Mouse (Mus musculus): ENCODE data around the gene Cyb5d2. TPM values are rescaled to one million over a fixed set of nuclear protein-coding genes. Genes with fewer than 3 reads are reported as not detected.
"Not testable (repeated sequence)": the region's sequence is repeated elsewhere in the genome, so short reads cannot be mapped to it uniquely, and the experiment has no call there.

The Cyb5d2 gene
- total RNA-seq, 2 experiments from 2014 or later, result 3.7 to 4.3 TPM

GRCm38 (mm10) chr11:72778957-72779356 is 17.0 kb downstream of the Cyb5d2 start:
- ATAC-seq (replicated peaks; ENCODE audit: poor library complexity), result no peak

- not testable (repeated sequence) for ATAC-seq (replicated peaks; ENCODE audit: poor library complexity)
Measured at GRCm38 (mm10) chr11:72772611-72773010, 23.3 kb downstream of the Cyb5d2 start.

GRCm38 (mm10) chr11:72771461-72771860 is 24.5 kb downstream of the Cyb5d2 start:
- ATAC-seq (replicated peaks; ENCODE audit: poor library complexity), result no peak

- ATAC-seq (replicated peaks; ENCODE audit: poor library complexity), result no peak
Measured at GRCm38 (mm10) chr11:72770816-72771215, 25.1 kb downstream of the Cyb5d2 start.

GRCm38 (mm10) chr11:72770324-72770723 is 25.6 kb downstream of the Cyb5d2 start:
- no peak for ATAC-seq (replicated peaks; ENCODE audit: poor library complexity)

GRCm38 (mm10) chr11:72769061-72769460 is 26.9 kb downstream of the Cyb5d2 start:
- no peak for ATAC-seq (replicated peaks; ENCODE audit: poor library complexity)

GRCm38 (mm10) chr11:72767716-72768115 is 28.2 kb downstream of the Cyb5d2 start:
- ATAC-seq (replicated peaks; ENCODE audit: poor library complexity), result no peak

- ATAC-seq (replicated peaks; ENCODE audit: poor library complexity), result no peak
Measured at GRCm38 (mm10) chr11:72764270-72764669, 31.7 kb downstream of the Cyb5d2 start.

- ATAC-seq (replicated peaks; ENCODE audit: poor library complexity), result no peak
Measured at GRCm38 (mm10) chr11:72760781-72761180, 35.2 kb downstream of the Cyb5d2 start.

GRCm38 (mm10) chr11:72759581-72759980 is 36.4 kb downstream of the Cyb5d2 start:
- no peak for ATAC-seq (replicated peaks; ENCODE audit: poor library complexity)

- ATAC-seq (replicated peaks; ENCODE audit: poor library complexity), result no peak
Measured at GRCm38 (mm10) chr11:72758316-72758715, 37.6 kb downstream of the Cyb5d2 start.

GRCm38 (mm10) chr11:72751956-72752355 is 44.0 kb downstream of the Cyb5d2 start:
- peak; percentile 83 for ATAC-seq (replicated peaks; ENCODE audit: poor library complexity)

- no peak for ATAC-seq (replicated peaks; ENCODE audit: poor library complexity)
Measured at GRCm38 (mm10) chr11:72739048-72739447, 56.9 kb downstream of the Cyb5d2 start.

- ATAC-seq (replicated peaks; ENCODE audit: poor library complexity), result peak; percentile 46; the same call in 1 of the 2 replicates
Measured at GRCm38 (mm10) chr11:72737517-72737916, 58.4 kb downstream of the Cyb5d2 start.

GRCm38 (mm10) chr11:72736320-72736719 is 59.6 kb downstream of the Cyb5d2 start:
- ATAC-seq (replicated peaks; ENCODE audit: poor library complexity), result no peak

GRCm38 (mm10) chr11:72735519-72735860 is 60.5 kb downstream of the Cyb5d2 start:
- ATAC-seq (replicated peaks; ENCODE audit: poor library complexity), result no peak

- no peak for ATAC-seq (replicated peaks; ENCODE audit: poor library complexity)
Measured at GRCm38 (mm10) chr11:72734840-72735518, 61.0 kb downstream of the Cyb5d2 start.

GRCm38 (mm10) chr11:72733736-72734135 is 62.2 kb downstream of the Cyb5d2 start:
- ATAC-seq (replicated peaks; ENCODE audit: poor library complexity), result no peak

Other genes starting within 250 kb of the Cyb5d2 start
- gene Spns3, start 245.6 kb downstream of the Cyb5d2 start, total RNA-seq (2015), result 19.4 and 20.5 TPM in 2 replicates
- gene Spns3, start 245.6 kb downstream of the Cyb5d2 start, total RNA-seq (2017), result 20.2 and 27.3 TPM in 2 replicates
- 57.1 and 66.3 TPM in 2 replicates for gene Ube2g1, start 188.9 kb downstream of the Cyb5d2 start, total RNA-seq (2015)
- 32.4 and 37.9 TPM in 2 replicates for gene Ube2g1, start 188.9 kb downstream of the Cyb5d2 start, total RNA-seq (2017)
- gene Ankfy1, start 106.1 kb downstream of the Cyb5d2 start, total RNA-seq (2015), result 31.0 and 36.1 TPM in 2 replicates
- gene Ankfy1, start 106.1 kb downstream of the Cyb5d2 start, total RNA-seq (2017), result 29.0 and 30.3 TPM in 2 replicates
- gene Zzef1, start 84 bp upstream of the Cyb5d2 start, total RNA-seq (2015), result 18.2 and 24.5 TPM in 2 replicates
- 18.1 and 25.2 TPM in 2 replicates for gene Zzef1, start 84 bp upstream of the Cyb5d2 start, total RNA-seq (2017)
- 52.1 and 63.7 TPM in 2 replicates for gene Atp2a3, start 165.0 kb upstream of the Cyb5d2 start, total RNA-seq (2015)
- gene Atp2a3, start 165.0 kb upstream of the Cyb5d2 start, total RNA-seq (2017), result 74.9 and 82.5 TPM in 2 replicates
- gene P2rx1, start 203.0 kb upstream of the Cyb5d2 start, total RNA-seq (2015), result 6.8 and 9.3 TPM in 2 replicates
- 3.8 and 5.2 TPM in 2 replicates for gene P2rx1, start 203.0 kb upstream of the Cyb5d2 start, total RNA-seq (2017)
- 0.35 and 0.59 TPM in 2 replicates for gene Camkk1, start 222.9 kb upstream of the Cyb5d2 start, total RNA-seq (2015)
- gene Camkk1, start 222.9 kb upstream of the Cyb5d2 start, total RNA-seq (2017), result 1.2 and 1.4 TPM in 2 replicates